Mouse (Mus musculus) right cerebral cortex, postnatal 14 days (tissue): ENCODE results near the gene Utp20.
"Not testable (repeated sequence)": the region's sequence is repeated elsewhere in the genome, so short reads cannot be mapped to it uniquely, and the experiment has no call there.

ENCODE experiments used
- DNase-seq: peaks from one replicate; pipeline ENCODE4 v3.0.0; 2022

The Utp20 gene

GRCm38 (mm10) chr10:88826188-88826946, at the start of gene Utp20:
Utp20 (minus strand) TSS chr10:88826804.
- peak; percentile 78 for DNase-seq

DNA sequence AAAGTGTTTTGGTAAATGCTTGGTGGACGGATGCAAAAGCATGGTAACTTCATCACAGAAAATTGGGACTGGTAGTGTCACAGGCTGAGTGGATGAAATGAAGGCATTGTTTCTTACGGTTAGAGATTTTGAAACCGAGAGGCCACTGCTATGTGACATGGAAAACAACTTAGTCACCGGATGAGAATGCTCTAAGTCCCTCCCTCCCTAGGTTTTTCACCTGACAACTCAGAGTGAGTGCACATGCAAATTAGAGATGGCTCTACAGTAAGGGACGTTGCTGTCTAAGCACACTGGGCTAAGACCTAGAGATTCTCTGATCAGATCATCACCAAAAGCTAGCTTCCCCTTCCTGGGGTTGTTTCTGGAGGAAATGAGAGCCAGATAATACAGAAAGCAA, 48.3 kb upstream of the Utp20 start:
- no peak for DNase-seq

DNA sequence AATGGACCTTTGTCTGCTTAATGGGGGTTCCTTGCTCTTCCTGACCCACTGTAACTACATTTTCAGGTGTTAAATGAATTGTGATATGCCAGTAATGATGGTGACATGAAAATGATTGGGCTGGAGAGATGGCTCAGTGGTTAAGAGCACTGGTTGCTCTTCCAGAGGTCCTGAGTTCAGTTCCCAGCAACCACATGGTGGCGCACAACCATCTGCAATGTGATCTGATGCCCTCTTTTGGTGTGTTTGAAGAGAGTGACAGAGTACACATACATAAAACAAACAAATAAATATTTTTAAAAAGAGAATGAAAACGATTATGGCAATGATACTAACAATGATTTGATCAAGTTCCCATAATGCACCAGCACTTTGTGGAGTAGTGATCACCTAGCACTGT, 39.4 kb upstream of the Utp20 start:
- no peak for DNase-seq

GRCm38 (mm10) chr10:88862293-88862692, 35.7 kb upstream of the Utp20 start:
- no peak for DNase-seq

DNA sequence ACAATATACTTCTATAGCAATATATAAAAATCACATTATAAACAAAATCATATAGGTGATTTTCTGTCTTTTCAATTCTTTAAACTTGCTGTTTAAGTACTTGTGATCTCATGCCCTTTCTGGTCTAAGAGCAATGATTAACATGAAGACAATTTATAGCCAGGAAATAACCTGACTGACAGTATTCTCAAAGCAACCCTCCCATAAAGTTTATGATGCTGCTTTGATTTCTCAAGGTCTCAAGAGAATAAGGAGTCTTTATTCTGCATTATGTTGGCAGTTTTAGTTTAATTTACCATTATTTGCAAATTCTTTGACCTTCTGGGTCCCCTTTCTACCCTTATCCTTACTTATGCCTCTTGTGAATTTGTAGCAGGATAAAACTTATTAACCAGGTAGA, 34.8 kb upstream of the Utp20 start:
- DNase-seq, result no peak

GRCm38 (mm10) chr10:88860911-88861310, 34.3 kb upstream of the Utp20 start:
- no peak for DNase-seq

- no peak for DNase-seq
Observed at GRCm38 (mm10) chr10:88853326-88853725, 26.7 kb upstream of the Utp20 start.

- DNase-seq, result no peak
Observed at GRCm38 (mm10) chr10:88849976-88850375, 23.4 kb upstream of the Utp20 start.

- no peak for DNase-seq
Observed at GRCm38 (mm10) chr10:88848876-88849476, 22.4 kb upstream of the Utp20 start.

GRCm38 (mm10) chr10:88834227-88834626, 7.6 kb upstream of the Utp20 start:
- DNase-seq, result no peak

DNA sequence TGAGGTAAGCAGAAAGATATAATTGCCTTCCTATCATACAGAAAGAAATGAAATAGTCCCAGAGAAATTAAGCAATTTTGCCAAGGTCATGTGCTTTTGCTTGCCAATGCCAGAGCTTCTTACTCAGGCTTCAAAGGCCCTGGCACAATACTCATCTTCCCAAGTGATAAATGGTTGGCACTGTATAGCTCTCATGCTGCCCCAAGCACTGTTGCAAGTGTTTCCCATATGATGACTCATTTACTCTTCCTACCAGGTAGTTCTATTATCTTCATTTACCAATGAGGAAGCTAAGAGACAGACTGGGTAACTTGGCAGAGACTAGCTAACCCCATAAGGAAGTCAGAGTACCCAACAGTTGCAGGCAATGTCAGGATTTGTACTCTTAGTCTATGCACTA, 1.8 kb upstream of the Utp20 start:
- no peak for DNase-seq

DNA sequence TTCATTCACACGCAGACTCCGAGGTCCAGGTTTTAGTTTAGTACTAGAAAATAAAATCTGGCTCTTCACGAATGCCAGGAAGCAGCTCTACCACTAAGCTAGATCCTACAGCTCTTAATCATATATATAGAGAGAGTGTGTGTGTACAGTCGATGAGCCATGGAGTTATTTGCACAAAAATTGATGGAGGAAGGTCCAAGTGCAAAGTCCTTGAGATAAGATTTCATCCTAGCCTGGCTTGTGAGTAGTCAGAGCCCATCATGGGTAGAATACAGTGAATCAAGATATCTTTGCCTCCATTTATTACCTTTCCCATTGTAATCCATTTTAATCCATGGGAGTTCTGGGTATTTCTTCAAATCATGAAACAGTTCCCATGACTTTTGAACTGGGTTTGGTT, 992 bp upstream of the Utp20 start:
- no peak for DNase-seq

DNA sequence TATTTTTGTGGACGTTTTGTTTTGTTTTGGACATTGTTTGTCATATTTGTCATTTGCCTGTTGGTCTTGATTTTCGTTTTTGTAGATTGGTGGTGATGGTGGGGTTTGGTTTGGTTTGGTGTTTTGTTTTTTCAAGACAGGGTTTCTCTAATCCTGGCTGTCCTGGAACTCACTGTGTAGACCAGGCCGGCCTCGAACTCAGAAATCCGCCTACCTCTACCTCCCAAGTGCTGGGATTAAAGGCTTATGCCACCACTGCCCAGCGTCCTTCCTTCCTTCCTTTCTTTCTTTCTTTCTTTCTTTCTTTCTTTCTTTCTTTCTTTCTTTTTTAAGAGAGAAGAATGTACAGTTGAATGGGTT, 323 bp upstream of the Utp20 start:
- not testable (repeated sequence) for DNase-seq

GRCm38 (mm10) chr10:88817335-88817734, 9.3 kb downstream of the Utp20 start:
- no peak for DNase-seq

DNA sequence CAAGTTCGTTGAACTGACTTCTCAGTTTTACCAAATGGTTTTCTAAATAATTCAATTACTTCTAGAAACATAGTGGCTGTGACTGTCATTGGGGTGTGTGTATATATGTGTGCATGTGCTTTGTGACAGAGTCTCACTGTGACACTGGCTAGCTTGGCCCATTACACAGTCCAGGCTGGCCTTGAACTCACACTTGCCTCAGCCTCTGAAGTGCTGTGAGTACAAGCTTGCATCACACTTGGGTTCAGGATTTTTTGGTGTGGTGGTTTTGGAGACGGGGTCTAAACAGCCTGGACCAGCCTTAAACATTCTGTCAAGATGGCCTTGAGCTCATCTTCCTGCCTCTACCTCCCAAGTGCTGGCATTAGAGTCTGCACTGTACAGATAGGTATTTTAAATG, 11.3 kb downstream of the Utp20 start:
- no peak for DNase-seq

GRCm38 (mm10) chr10:88811704-88812103, 14.9 kb downstream of the Utp20 start:
- DNase-seq, result no peak

DNA sequence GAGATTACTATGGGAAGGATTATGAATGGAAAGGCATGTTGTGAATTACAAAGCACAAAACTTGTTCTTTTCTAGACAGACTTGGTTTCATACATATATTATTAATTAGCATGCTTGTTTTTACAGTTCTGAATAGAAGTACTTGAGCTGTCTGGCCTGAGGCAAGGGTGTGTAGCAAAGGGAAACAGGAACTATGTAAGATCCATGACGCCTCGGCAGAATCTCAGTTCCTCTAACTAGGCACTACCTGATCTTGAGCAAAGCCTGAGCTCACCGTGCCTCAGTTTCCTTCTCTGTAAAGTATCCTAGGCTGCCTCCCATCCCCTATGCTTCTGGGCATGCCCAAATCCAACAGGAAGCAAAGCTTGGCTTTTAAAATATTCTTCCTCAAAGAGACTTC, 24.4 kb downstream of the Utp20 start:
- DNase-seq, result no peak

DNA sequence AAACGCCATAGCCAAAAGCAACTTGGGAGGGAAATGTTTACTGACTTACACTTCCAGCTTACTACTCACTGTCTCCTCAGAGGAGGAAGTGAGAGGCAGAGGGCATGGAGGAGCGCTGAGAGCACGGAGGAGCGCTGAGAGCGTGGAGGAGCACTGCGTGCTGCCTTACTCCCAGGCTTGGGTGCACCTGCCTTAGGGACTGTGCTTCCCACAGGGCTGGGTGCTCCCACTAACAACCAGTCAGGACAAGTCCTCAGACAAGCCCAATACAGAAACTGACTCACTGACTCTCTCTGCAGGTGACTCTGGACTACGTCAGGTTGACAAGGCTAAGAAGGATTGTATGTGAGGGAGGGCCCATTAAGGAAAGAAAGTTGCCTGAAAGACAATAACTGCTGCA, 27.2 kb downstream of the Utp20 start:
- DNase-seq, result no peak

DNA sequence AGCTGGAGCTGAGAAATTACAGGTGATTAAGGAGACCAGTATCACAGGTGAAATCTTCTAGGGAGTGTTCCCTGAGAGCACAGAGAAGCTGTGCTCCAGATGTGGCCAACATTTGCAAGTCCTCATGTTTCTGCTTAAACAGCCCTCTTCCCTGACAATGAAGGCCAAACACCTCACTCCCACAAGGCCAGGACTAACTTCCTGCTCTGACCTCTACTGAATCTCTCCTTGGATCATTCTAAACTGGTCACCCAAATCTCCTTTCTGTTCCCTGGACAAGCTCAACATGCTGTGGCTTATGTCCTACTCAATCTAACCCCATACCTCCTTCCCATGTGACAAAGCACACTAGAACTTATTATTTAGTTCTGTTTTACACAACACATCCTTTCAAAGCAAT, 29.2 kb downstream of the Utp20 start:
- DNase-seq, result no peak

- no peak for DNase-seq
Observed at GRCm38 (mm10) chr10:88796939-88797338, 29.7 kb downstream of the Utp20 start.

GRCm38 (mm10) chr10:88795226-88795625, 31.4 kb downstream of the Utp20 start:
- no peak for DNase-seq

DNA sequence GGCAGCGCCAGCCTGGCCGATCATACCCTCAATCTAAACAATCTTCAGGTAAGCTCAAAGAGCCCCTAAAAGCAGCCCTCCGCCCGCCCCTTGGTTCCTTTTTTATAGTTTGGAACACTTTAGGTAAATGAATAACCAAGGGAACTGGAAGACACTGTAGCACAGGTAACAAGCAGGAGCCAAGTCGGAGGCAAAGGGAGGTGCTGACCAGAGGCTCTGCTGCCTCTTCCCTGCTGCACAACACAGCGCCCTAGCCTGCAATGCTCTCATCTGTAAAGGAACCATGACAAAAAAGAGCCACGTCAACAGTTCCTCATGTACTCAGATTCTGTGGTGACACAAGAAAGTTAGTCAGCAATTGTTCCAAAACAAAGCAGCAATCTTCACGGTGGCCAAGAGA, 32.0 kb downstream of the Utp20 start:
- no peak for DNase-seq

DNA sequence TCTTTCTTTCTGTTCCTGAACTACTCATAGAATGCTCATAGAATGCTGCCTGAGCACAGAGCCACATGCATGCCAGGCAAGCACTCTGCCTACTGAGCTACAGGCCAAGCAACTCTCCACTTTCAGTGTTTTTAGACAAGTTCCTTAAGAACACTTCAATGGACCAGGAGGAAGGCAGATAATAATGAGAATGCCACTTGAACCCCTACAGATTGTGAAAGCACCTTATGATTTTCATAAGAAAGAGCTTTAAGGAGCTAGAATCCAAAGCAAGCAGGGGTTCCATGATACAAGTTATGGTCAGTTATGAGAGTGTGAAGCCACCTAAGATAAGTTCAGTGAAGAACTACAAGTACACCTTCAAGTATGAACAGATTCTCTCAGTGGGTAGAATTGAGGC, 32.9 kb downstream of the Utp20 start:
- DNase-seq, result no peak

- no peak for DNase-seq
Observed at GRCm38 (mm10) chr10:88784513-88784931, 42.1 kb downstream of the Utp20 start.

- DNase-seq, result no peak
Observed at GRCm38 (mm10) chr10:88783941-88784340, 42.7 kb downstream of the Utp20 start.
